Mouse (Mus musculus) adrenal gland, adult (tissue): ENCODE measurements around the gene Fam19a3.
"Not testable (repeated sequence)": the region's sequence is repeated elsewhere in the genome, so short reads cannot be mapped to it uniquely, and the experiment has no call there.

ENCODE experiments used
- DNase-seq, 2 experiments: peaks; one replicate each; pipeline ENCODE4 v3.0.0; 2022 to 2023; ENCODE audit warnings: low spot score in 1 of 2; ENCODE audit not compliant: inconsistent age in 2 of 2

Gene Fam19a3

GRCm38 (mm10) chr3:104767141-104767540 lies 14.5 kb downstream of the Fam19a3 start:
- no peak for DNase-seq

- peak in 1 of 2 experiments; percentile 43 for DNase-seq
These were observed 16.6 kb downstream of the Fam19a3 start for GRCm38 (mm10) chr3:104765021-104765420.

- not testable (repeated sequence) for DNase-seq
These were observed 19.4 kb downstream of the Fam19a3 start for GRCm38 (mm10) chr3:104762103-104762863.

- no peak for DNase-seq
These were observed 22.8 kb downstream of the Fam19a3 start for GRCm38 (mm10) chr3:104758869-104759268.

- DNase-seq = peak; percentile 35 to 76
These were observed 23.2 kb downstream of the Fam19a3 start for GRCm38 (mm10) chr3:104758406-104758805.

GRCm38 (mm10) chr3:104752845-104753244 lies 28.8 kb downstream of the Fam19a3 start:
- peak; percentile 11 to 58 for DNase-seq

- DNase-seq = no peak
These were observed 37.8 kb downstream of the Fam19a3 start for GRCm38 (mm10) chr3:104743864-104744263.

GRCm38 (mm10) chr3:104743161-104743560 lies 38.5 kb downstream of the Fam19a3 start:
- no peak for DNase-seq

GRCm38 (mm10) chr3:104741954-104742353 lies 39.7 kb downstream of the Fam19a3 start:
- DNase-seq = no peak

GRCm38 (mm10) chr3:104734654-104735053 lies 47.0 kb downstream of the Fam19a3 start:
- no peak for DNase-seq

GRCm38 (mm10) chr3:104732907-104733306 lies 48.7 kb downstream of the Fam19a3 start:
- DNase-seq = no peak

GRCm38 (mm10) chr3:104729270-104729839 lies 52.3 kb downstream of the Fam19a3 start:
- DNase-seq = no peak
